Mouse (Mus musculus) cerebellum, postnatal 36 days (tissue): ENCODE measurements at regions not wholly inside any gene's neighbourhood (a gene's known extent, or its start where the extent isn't known, plus 50 kb on each side); places are given as distances from the start of the nearest gene placed in this dataset.
"Not testable (repeated sequence)": the region's sequence is repeated elsewhere in the genome, so short reads cannot be mapped to it uniquely, and the experiment has no call there.

Source experiments
- DNase-seq, 2 experiments: peaks; one replicate each; pipeline ENCODE4 v3.0.0; 2021 to 2022; ENCODE audit warnings: mixed read lengths in 2 of 2

- no peak for DNase-seq
These were observed 68.6 kb downstream of the Tomm20 start for GRCm38 (mm10) chr8:126877039-126877365.

GRCm38 (mm10) chr8:126876300-126877038 lies 69.2 kb downstream of the Tomm20 start:
- DNase-seq: no peak

- DNase-seq: no peak
These were observed 70.0 kb downstream of the Tomm20 start for GRCm38 (mm10) chr8:126875491-126876155.

GRCm38 (mm10) chr8:126874846-126875245 lies 70.8 kb downstream of the Tomm20 start:
- no peak for DNase-seq

- no peak for DNase-seq
These were observed 71.4 kb downstream of the Tomm20 start for GRCm38 (mm10) chr8:126874126-126874730.

GRCm38 (mm10) chr8:126873306-126873705 lies 72.3 kb downstream of the Tomm20 start:
- no peak for DNase-seq

GRCm38 (mm10) chr8:126872574-126872973 lies 73.1 kb downstream of the Tomm20 start:
- DNase-seq: no peak

DNA sequence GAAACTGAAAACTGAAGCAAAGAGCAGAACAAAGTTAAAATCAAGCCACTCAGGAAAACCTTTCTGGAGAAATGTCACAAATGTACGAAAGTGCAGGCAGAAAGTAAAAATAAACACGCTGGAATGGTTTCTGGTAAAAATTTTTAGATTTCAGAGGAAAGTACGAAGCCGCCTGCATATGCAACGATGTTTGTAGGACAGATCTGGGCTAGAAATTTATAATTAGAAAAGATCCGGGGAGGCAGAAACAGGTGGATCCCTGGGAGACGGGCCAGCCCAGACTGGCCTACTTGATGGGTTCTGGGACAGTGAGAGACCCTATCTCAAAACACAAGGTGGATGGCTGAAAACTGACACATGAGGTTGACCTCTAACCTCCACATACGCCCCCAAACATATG lies 73.5 kb downstream of the Tomm20 start:
- DNase-seq: no peak

DNA sequence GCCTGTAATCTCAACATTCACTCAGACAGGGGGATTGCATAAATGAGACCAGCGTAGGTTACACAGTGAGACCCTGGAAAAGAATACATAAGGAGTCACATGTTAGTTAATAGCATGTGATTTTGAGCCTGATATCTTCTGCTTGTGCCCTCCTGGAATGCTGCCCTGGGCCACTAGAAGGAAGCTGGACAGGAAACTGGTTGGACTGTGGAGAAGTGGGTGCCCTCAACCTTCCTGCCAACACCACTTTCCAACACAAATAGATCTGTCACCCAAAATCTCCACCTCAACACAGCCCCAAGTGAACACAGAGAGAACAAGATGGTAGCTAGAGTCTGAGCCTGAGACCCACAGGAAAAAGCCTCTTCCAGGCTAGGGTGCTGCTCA lies 76.2 kb downstream of the Tomm20 start:
- DNase-seq: no peak

GRCm38 (mm10) chr8:126868831-126869463 lies 76.7 kb downstream of the Tomm20 start:
- DNase-seq: no peak

DNA sequence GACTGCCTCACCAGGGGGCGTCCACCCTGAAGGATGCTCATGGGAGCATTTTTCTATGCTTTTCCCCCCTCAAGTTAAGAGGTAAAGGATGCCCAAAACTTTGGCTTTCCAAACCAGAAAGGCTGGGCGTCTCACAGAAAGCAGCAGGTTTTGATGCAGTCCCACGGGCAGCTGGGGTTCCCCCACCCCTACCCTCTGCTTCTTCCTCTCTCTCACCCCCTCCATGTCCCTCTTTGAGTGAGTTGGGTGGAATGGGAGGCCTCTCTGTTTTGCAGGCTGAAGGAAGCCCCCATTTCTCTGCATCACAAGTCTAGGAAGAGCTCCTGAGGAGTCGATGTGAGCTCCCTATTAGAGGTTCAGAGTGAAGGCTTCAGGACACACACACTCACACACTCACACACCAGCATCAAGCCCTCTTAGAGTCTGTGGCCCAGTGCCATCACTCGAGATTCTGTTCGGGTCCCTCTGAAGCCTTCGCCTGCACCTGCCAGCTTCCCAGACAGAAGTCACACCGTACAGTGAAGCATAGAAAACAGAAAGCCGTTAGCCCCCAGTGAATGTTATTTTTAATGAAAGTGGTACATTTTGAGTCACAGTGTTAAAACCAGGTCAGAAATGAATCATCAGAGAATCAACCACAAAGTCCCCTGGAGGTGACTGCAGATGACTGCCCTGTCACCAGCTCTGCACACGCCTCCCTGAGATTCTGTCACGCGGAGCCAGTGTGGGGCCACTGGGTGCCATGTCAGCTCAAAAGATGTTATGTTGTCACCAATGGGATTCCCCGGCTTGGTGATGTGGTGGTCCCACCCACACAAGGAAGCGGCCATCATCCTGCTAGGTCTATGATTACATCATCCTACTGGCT lies 78.3 kb downstream of the Tomm20 start:
- DNase-seq: no peak

- DNase-seq: no peak
These were observed 81.2 kb downstream of the Tomm20 start for GRCm38 (mm10) chr8:126864314-126864948.

DNA sequence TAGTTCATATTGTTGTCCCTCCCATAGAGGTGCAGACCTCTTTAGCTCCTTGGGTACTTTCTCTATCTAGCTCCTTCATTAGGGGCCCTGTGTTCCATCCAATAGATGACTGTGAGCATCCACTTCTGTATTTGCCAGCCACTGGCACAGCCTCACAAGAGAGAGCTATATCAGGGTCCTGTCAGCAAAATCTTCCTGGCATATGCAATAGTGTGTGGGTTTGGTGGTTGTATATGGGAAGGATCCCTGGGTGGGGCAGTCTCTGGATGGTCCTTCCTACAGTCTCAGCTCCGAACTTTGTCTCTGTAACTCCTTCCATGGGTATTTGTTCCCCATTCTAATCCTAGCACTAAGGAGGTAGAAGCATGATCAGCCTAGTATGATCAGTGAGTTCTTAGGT lies 82.0 kb downstream of the Tomm20 start:
- not testable (repeated sequence) for DNase-seq

- DNase-seq: no peak
These were observed 83.9 kb downstream of the Tomm20 start for GRCm38 (mm10) chr8:126861754-126862153.

- no peak for DNase-seq
These were observed 85.0 kb downstream of the Tomm20 start for GRCm38 (mm10) chr8:126860630-126861029.

- DNase-seq: no peak
These were observed 85.8 kb downstream of the Tomm20 start for GRCm38 (mm10) chr8:126859706-126860424.

DNA sequence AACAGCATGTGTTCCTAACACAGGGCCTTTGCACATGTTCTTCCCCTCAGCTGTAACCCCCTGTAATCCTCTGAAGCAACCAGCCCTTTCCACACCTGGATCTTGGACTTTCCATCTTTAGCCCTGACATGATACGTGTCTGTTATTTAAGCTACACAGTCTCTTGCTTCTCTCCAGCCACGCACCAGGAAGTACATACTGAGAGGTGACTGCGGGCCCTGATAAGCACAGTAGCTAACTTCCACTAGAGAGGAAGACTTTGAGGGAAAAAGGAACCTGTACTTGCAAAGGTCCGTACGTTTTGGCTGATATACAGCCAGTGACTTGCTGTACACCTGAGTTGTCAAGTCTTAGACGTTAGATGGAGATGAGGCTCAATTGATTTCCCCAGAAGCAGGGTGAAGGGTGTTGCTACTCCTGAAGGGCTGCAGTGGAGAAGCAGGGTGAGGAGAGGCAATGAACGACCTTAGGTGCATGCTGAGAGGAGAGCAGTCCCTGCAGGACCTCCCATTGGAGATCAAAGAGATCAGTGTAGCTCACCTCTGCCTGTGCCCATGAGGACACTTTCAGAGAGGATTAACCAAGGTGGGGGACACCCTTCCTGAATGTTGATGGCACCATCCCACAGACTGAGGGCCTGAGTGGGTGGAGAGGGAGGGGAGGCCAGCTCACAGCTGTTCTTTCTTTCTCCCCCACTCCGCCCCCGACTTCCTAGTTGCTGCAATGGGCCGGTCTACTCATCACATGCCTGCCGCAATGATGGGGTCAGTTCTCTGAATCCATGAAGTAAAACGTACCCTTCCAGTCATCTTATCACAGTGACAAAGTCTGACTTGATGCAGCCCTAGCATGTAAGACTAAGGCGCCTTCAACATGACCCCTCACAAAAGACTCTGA lies 88.1 kb downstream of the Tomm20 start:
- no peak for DNase-seq

- no peak for DNase-seq
These were observed 89.7 kb downstream of the Tomm20 start for GRCm38 (mm10) chr8:126855914-126856313.

DNA sequence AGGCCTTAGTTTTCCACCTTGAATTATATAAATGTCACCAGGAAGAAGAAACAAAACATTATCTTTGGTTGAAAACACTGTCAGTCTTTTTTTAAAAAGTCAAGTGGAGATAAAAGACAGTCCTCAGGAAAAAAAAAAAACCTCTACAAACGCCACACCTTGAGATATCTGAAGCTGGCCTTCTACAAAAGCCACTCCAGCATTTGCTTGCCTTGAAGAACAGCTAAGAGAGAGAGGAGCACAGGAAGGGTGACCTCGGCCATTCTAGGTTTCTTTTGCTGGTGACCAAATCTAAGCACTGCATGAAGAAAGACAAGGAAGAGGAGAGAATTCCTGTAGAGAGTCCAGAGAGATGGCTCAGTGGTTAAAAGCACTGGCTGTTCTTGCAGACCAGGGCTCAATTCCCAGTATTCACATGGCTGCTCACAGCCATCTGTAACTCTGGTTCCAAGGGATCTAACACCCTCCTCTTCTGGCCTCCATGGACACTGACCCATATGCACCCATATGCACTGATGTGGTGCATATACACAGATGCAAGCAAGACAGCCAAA lies 90.5 kb downstream of the Tomm20 start:
- no peak for DNase-seq
